Mouse (Mus musculus) urinary bladder, postnatal 25 days (tissue): Measurements from ENCODE around the gene Rcor3.
A peak's percentile ranks its signal among the peaks of the same experiment; 100 is the strongest.

ENCODE experiments used
- DNase-seq: peaks from one replicate; pipeline ENCODE4 v3.0.0; 2022; ENCODE audit warnings: low spot score

Gene Rcor3

DNA sequence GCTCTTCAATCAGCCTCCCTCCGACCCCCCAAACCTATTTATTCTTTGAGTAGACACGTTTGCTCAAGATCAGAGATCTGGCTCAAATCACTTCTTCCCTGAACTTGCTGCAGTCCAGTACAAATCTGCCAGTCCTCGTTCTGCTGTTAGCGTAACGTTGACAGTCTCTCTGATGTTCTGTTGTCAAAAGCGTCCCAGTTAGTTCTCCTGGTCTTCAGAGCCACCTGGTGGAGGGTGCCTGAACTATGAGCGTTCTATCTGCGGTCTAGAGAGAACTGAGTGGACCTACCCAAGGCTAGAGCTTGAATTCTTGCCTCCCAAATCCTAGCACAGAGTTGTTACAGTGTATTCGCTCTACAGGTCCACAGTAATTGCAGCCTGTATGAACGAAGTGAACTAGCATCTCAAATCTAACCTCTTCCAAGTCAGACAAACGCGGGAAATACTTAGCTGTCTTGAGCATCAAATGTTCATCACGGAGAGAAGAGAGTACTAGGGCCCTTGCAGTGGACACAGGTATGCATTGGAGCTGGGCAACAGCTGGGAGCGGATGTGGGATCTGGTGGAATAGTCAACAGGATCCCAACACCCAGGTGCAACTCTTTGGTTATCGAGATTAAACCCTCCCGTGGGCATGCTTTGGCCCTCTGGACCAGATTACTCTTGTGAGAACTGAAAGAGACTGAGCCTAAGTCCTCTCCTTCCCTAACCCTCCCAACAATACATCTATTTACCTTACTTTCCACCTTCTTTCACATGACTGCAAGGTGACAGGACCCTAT, 44.8 kb downstream of the Rcor3 start:
- peak; percentile 70 for DNase-seq

DNA sequence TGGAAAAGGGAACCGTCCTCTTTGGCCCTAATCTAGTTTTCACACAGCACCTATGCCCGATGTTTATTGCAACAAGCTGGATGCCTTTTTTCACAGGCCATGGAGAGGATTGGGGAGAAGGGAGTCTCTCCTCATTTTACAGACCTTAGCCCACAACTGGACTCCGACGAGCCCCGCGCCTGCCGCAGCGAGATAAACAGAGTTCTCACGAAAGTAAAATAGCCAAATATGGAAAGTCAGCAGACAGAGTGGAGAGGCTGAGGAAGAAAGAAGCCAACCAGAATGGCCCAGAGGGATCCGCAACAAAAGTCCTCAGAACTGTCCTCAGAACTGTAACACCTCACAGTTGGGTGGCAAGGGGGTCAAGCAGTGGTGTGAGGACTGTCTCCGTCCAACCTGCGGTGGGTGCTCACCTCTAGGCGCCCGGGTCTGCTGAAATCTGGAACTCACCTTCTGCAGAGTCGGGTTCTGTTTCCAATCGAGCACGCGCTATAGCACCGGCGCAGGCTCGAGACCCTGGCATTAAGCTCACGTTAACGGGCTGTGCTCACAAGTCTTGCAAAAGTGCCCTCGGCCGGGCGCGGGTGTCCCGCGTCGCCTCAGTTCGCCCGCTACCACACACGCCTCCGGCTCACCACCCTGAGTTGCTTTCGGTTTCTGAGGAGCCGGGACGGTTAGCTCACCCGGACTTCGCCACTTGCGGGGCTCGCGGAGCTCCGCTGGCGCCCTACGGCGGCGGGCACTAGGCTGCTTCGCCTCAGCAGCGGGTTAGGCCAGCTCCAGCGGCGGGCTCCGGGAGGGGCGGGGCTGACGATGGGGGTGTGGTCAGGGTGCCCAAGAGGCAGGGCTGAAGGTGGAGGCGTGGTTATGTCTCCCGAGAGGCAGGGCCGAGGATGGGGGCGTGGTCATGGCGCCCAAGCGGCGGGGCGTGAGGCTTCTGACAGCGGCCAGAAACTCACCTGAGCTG, 45.8 kb downstream of the Rcor3 start, which contains the start of gene Traf5:
Gene Traf5, minus strand, starts transcription at position 754 of the 967 bp plus-strand sequence.
- peak; percentile 97 for DNase-seq

DNA sequence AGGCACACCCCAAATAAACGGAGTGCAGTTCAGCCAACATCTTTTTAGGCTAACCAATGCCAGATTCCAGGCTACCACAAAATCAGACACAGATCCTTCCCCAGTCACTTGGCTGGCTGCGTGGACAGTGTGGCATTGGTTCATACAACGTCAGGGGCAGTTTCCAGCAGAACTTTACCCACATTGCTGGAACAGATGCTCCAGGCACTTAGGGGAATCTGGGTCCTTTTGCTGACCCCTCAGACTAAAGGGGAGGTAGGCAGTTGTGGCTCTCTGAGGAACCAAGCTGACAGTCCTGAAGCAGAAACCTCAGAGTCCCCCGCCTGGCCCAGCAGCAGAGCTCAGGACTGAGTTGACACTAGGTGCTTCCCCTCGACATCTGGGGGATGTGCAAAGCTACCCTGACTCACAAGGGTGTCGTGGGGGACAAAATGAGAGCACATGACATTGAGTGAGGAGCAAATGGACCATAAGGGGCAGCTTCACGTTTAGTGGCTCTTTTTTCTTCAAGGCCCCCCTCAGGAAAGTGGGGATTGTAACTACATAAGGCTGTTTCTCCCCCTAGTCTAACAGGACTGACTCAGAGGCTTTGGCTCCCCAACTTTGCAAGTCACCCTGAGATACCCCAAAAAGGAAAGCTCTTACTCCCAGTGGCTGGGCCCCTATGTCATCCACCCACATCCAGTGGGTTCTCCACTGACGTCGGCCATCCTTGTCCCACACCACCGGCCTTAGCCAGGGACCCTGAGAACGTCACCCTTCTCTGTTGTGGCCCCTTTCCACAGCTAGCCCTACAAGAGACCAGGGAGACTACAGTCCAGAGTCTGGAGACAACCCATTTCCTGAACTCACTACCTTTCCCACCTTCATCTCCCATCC, 46.9 kb downstream of the Rcor3 start:
- no peak for DNase-seq

DNA sequence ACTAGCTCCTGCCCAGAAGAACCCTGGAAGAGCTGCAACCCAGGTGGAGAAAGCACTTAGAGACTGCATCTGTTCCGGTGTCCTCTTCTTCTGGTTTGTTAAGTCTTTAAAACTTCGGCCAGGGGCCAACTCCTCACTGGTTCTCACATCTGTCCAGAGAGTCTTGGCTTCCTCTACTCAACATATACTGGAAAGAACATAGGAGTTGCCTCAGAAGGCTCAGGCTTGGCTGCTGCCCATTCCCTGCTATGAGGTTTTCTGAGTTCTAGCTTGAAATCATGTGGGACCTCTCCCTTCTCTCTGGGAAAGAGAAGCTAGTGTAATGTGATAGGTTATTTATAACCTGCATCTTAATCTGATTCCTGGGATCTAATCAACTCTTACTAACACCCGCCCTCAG, 47.6 kb downstream of the Rcor3 start:
- DNase-seq: no peak

DNA sequence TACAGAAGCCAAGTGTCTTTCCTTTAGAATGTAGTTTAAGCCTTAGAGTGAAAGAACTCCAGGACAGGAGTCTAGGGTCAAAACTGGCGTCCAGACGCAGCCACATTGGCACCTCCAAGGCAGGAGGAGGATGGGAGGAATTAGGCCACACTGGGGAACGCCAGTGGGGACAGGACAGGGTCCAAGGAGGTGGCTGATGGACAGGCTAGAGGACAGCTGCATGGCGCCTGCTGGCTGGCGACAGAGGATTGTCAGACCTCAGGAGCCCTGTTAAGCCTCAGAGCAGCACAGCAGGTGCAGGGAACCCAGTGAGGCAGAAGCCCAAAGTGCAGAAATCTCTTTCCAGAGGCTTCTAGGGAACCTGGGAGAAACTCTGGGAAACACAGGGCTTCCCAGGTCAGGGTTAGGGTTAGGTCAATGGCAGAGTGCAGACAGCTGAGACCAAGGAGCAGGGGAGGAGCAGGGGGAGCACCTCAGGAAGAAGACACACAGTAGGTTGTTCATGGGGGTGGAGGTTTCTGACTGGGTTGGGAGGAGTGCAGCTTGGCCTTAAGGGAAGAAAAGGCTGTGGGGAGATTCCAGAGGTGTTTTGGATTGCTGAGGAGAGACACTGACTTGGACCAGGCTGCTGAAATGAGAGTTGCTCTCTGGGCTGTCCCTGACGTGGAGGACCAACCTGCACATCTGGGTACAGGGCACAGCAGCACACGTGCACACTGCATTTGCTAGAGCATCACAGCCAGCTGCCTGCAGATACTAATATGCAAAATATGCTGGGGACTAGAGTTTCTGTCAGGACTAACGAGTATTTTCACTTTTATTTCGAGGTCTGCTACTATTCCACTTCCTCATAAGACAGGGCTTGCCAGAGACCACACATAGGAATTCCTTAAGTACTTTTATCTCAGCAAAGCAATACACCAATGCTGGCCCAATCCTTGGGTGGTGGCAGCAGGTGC, 48.4 kb downstream of the Rcor3 start:
- no peak for DNase-seq

DNA sequence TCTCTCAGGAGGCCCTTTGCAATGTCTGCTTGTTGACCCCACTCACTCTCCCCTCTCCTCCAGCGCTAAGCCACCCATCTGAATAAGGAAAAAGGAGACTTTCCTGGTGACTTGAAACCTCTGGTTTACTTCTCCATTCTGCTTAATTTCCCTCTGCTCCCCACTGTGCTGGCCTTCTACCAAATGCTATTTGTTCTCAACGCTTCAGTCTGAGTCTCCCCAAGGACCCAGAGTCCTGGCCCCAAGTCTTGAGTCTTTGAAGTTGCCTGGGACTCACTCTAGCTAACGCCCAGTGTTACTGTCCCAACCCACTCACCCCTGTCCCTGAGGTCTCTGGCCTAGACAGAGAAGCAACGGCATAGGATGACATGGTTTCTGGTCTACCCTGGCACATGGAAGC, 49.9 kb downstream of the Rcor3 start:
- no peak for DNase-seq

DNA sequence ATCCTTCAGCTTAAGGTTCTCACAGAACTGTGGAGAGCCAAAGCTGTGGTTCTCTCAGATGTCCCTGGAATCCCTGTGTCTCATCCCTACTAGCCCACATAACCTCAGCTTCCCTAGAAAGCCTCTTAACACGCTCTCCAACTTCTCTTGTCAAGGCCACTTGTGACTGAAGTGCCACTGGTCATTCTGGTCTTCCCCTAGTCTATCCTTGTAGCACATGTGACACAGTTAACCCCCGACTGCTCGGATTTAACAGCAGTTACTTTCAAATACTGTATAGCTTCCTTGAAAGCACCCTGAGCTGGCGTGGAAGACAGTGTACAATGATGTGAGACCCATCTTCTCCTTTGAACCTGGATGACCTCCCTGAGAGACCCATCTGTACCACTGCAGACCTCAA, 50.8 kb downstream of the Rcor3 start:
- DNase-seq: no peak

DNA sequence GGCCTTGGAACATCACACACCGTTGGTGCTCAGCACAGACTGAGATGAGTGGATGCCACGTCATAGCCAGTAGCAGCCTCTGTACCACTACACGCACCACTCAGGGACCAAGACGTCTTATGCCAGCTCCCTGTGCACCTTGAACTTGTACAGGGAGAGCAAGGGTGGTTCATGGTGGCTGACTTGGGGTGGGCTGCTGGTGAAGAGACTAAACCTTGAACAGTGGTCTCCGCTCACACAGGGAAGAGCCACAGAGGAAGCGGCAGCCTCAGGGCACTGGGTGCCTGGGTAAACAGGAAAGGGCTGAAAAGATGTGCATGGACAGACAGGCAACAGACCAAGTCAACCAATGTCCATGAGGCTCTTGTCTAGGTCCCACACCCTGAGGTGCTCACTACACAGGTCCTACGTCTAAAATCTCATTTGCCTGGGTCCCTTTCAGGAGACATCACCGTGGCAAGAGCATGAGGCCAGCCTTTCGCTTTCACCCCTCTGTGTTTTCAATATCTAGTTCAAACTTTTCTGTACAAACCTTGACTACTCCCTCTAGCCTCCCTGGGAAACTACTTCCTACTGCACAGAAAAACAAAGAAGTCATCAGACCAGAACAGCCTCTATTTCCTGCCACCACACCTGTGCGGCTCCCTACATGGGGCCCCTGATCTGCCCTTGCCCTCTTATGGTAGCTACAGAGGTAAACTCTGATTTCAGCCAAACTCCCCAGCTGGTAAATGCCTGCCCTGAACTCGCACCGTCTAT, 51.4 kb downstream of the Rcor3 start:
- no peak for DNase-seq

DNA sequence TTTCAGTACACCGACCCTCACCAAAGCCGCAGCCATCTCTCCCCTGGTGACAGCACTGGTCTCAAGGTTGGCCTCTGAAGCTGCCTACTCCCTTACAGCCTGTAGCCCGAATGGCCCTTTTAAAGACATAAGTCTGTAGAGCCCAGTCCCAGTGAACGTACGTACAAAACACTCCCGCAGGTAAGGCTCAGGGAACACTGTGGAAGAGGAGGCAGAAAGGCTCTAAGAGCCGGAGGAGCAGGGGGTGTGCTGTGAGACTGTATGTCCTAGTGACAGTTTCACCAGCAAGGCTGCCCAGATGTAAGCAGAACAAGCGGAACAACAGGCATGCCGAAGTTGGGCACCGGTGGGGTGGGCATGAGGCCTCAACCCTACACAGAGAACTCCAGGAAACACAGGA, 52.6 kb downstream of the Rcor3 start:
- DNase-seq: no peak

DNA sequence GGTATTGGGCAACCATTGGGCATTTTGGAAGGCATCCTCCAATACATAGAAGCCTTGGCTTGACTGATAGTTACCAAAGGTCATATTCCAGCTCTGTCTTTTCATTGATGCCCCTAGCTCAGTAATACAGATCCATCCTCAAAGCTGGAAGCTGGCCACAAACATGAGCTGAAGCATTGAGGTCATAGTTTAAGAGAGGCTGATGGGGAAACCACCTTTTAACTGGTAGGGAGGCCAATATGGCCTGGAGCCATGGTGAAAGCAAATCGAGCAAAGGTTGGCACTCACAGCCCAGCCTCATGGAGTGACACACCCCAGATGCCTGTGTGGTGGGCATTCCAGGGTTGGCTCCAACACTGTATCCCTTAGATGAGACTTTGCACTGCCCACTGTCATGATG, 55.2 kb downstream of the Rcor3 start:
- DNase-seq: no peak

DNA sequence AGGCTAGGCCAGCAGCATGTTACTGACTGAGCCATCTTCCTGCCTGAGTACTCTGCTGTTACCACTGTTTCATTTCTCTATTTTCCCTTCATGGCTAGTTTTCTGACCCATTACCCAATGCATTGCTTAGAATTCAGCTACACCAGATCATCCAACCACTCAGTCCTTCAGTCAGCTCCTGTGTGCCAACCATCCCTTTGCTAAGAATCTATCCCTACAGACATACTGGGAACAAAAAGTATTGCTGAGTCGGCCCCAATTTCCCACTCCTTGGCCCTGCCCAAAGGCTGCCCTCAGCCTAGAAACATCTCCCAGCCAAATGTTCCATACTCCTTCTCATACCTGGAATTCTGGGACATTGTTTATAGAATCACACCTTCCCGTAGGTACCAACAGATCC, 56.7 kb downstream of the Rcor3 start:
- DNase-seq: no peak

DNA sequence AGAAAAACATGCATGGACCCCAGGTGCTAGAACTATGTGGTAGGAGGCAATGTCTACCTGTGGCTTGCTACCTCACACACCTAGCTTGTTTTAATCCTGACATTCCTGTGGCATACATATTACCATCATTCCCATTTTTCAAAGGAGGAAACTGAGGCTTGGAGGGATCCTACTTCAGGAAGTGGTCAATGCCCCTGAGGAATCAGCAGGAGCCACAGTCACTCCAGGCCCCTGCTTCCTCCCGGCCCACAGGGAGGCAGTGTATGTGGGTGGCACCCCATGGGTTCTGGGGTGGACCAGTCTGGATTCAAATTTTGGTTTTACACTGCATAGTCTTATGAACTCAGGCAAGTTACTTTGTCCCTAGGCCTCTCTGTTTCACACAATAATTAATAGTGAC, 58.7 kb downstream of the Rcor3 start:
- DNase-seq: no peak

DNA sequence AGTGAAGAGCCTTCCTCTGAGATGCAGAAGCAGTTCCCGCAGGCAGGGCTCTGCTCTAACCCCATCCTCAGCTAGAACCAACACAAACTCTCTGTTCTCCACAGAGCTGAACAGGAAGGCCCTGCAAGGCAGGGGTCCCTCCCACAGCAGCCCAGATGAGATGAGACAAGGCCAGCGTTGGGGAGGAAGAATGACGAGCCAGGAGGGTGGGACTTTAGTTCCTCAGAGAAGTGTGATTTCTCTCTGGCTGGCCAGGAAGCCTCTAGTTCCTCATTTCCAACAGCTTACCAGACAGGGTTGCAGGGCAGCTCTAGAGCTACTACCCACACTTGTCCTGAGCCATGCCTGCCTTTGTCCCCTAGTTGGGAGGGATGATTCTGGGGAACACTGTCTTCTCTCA, 59.5 kb downstream of the Rcor3 start:
- DNase-seq: no peak

DNA sequence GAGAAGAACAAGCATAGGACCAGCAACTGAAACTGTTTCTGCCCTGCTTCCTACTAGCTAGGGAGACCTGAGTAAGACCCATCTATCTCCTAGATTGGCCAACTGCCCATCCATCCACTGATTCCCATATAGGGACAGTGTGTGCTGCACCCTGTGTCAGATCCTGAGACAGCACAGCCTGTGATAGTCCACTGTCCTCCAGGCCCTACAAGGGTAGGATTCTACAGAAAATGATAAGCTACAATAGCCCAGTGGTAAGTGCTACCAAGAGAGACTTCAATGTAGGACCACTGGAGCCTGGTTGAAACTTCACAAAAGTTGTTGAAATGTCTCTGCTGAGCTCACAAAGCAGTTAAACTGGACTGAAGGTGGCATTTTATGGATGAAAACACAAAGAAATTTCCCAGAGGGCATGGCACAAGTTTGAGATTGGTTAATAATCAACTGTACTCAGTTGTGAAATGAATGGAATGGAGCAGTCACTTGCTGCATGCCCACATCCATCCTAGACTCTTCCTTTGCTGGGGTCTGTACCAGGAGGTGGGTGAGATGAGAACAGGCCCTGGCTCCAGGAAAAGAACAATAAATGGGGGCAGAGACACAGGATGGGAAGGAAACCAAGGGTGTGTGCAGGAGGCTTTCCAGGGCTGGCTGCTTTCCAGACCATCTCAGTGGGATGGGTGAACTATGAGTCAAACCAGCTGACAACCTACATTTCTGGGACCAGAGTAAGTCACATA, 60.9 kb downstream of the Rcor3 start:
- peak; percentile 46 for DNase-seq

DNA sequence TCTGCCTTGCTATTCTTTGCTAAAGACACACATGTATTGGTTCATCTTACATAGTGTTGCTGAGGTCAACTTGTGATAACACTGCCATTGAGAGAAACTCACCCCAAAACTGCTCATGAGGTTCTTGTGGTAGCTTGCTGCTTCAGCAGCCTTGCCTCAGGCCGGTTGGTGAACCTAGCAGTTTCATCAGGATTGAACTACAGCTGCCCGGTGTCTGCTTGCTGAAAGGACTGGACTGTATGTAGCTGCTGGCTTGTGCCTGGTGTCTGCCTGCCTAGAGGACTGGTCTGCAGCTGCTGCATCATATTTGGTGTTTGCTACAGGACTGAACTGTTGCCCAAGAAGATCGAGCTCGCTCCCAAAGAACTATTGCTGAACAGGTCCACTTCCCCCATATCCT, 61.8 kb downstream of the Rcor3 start:
- no peak for DNase-seq

DNA sequence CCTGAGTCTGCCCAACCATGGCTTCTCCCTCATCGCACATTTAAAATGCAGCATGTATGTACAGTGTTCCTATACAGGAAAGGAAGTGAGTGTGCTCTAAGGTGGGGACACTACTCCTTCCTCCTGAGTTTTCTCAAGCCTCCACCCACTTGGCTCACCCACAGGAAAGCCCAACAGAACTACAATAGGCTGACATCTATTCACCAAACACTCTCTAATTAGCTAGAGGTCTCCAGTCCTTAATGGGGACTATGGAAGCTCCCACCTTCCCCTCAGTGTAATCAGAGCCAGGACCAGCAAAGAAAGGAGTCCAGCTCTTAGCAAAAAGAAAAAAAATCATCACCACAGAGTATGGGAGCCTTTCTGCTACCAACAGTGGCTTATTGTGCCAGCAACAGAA, 63.0 kb downstream of the Rcor3 start:
- DNase-seq: no peak

DNA sequence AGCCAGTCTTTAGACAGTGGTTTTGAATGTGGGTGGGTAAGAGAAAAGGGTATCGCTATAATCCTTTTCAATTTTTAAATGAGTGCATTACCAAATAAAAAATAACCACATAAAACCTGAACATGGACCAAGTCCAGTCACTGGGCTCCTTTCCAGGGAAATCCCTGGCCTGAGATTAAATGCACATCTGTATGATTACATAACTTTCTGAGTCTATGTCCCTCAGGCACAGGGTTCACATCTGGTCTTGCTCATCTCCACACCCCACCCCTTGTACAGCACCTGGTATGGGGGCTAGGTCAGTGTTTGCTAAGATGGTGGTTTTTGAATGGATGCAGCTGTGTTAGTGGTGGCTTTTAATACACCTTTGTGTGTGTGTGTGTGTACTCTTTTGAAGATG, 65.4 kb downstream of the Rcor3 start:
- DNase-seq: no peak

DNA sequence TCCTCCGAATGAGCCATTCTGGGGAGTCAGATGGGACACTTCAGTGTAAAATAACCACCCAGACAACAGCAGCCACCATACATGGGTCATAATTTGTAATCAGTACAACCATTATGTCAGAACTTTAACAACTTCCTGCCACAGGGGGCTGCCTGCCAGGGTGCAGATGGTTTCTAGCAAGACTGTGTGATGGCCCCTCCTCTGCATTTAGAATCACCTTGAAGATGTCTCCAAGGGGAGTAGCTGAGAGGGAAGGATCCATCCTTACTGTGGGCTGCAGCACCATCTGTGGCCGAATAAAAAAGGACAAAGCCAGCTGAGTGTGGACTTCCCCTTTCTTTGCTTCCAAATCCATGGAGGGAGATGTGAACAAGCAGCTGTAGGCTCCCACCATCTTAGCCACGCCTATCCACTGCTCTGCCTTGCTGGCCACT, 67.2 kb downstream of the Rcor3 start:
- no peak for DNase-seq

DNA sequence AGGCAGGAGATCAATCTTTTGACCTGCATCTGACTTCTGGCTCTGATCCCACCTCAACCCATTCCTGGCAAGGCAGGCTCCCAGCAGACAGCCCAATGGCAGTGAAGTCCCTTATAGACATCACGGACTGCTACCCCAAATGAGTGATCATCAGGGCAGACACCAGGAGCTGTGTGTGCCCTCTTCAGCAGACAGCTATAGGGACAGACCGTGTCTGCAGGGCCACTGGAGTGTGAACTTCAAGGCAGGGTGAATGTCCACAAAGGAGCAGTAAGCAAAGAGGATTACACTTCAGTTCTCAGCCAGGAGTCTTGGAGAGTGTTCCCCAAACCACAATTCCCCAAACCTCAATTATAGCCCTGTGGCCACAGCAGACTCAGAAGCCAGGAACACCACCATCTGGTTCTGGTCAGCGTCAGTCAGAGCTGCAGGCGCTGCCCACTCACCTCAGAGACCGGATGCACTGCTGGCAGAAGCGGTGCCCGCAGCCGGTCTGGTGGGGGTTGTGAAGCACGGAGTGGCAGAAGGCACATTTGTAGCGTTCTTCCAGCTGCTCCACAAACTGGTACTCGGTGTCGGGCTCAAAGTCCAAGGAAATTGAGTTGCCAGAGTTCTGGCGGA, 67.8 kb downstream of the Rcor3 start:
- DNase-seq: no peak
